Mouse (Mus musculus): ENCODE measurements around the gene Aldh9a1. TPM values are rescaled to one million over a fixed set of nuclear protein-coding genes. Genes with fewer than 3 reads are reported as not detected.

Gene Aldh9a1
- total RNA-seq (2021) = 1 to 10 TPM; 3.8 to 4.8 TPM
- long read RNA-seq, experiment 1, transcript Aldh9a1-201 (11 exons, 2,835 nt) = major isoform, 6 of 7 reads
- long read RNA-seq, experiment 1, partial matches to known transcripts = 0 of 7 reads
- long read RNA-seq, experiment 1, other reads (novel, unspliced or antisense) = 1 of 7 reads
- long read RNA-seq, experiment 2, partial matches to known transcripts = 0 of 4 reads
- long read RNA-seq, experiment 2, other reads (novel, unspliced or antisense) = 2 of 4 reads

DNA sequence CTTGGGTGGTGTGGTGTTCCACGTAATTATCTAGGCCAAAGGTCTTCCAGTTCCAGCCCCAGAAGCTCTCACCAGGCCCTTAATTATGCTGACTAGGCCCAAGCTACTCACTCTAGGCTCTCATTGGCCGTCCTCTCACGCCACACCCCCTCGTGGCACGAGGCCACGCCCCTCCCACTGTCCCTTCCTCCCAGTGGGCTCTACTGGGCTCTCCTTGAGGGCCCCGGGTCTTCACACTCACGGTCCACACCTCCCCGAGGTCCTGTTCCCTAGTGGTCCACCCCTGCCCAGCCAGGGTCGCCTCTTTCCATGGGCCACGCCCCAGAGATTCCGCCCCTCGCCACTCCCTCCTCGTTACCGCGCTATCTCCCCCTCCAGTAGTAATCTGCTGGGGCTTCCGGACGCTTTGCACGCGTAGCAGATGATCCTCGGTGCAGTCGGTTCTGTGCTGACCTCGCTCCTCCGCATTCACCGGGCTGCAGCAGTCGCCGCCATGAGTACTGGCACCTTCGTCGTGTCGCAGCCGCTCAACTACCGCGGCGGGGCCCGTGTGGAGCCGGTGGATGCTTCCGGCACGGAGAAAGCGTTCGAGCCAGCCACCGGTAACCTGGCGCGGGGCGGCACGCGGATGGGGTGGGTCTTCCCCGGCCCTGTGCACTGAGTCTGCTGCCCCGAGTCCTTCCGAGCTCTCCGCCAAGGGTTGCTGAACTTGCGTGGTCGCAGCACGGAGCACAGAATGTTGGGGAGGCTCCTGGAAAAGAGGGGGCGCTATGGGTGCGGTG, at the start of gene Aldh9a1:
Aldh9a1 (plus strand) TSS at position 177 of the 782 bp plus-strand sequence.
- intact Hi-C loops (cut with DNase I; ENCODE audit: low total_unique reads) = no loop called here
- DNase-seq = peak; percentile 87

DNA sequence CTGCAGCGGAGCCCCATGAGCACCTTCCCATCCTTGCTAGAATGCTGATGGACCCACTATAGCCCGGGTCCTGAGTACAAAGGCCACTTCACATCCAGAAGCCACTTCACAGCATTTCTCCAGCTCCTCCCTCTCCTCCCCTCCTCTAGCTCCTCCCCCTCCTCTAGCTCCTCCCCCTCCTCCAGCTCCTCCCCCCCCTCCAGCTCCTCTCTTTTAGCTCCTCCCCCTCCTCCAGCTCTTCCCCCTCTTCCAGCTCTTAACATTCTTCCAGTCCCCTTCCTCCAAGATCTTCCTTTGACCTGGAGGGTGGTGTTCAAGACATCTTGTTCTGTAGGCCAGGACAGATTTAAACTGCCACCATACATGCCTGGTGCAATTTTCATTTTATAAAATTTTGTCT, 49.7 kb upstream of the Aldh9a1 start:
- intact Hi-C loops (cut with DNase I; ENCODE audit: low total_unique reads) = no loop called here
- no peak for DNase-seq

DNA sequence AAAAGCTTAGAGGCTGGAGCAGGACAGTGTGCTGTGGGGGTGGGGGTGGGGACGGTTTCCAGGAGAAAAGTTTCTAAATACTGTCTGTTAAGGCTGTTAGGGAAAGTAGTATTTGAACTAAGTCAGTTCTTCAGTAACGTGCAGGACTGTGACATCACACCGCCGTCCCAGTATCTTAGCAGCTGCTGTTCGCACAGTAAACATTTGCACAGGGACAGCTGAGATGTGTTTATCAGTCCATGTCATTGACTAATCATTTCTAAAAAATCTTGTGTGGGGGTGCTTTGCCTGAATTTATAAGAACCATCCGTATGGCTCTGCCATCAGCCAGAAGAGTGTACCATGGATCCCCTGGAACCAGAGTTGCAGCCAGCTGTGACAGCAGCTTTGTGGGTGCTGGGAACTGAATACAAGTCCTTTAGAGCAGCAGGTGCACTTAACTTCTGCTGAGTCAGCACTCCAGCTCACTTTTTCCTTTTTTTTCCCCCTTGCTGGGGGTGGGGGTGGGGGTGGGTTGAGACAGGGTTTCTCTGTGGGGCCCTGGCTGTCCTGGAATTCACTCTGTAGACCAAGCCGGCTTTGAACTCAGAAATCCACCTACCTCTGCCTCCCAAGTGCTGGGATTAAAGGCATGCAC, 44.2 kb upstream of the Aldh9a1 start:
- intact Hi-C loops (cut with DNase I; ENCODE audit: low total_unique reads) = no loop called here
- DNase-seq = no peak

DNA sequence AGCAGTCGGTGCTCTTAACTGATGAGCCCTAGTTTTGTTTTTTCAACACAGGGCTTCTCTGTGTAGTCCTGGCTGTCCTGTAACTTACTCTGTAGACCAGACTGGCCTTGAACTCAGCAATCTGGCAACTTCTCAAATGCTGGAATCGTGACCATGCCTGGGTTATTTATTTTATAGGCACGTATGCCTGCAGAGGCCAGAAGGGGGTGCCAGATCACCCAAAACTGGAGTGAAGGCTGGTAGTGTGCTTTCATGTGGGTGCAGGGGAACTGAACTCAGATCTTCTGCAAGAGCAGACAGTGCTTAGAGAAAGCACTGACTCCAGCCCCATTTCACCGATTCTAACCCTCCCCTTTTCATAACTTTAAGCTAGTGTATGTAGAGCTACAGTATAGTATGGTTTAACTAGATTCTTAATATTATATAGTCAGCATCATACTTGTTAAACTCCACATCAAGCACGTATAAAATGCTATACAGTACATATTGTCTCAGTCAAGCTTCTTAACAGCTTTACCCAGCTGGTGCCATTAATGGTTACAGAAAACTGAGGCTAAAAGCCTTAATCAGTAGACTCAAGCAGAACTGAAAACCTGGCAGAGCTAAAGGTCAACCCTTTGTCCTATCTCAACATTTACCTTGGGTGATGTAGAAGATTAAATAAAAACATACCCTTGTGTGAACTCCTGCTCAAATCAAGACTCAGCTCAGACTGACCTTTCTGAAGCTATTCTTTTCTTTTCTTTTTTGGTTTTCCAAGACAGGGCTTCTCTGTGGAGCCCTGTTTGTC, 43.1 kb upstream of the Aldh9a1 start:
- DNase-seq = peak; percentile 35
- intact Hi-C loops (cut with DNase I; ENCODE audit: low total_unique reads) = no loop called here

DNA sequence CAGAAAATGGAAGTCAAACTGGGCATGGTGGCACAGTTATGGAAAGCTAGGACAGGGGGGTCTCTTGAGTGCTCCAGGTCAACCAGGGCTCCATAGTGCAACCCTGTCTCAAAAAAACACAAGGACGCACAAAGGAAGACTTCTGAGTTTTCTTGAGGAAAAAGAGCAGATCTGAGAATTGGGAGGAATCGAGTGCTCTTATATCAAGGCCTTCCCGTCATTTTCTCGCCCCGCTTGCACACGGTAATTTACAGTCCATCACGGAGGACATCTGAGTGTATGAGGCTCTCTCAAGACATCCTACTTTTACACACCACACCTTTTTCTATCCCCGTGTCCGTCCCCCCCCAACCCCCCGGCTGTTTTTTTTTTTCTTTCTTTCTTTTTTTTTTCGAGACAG, 42.1 kb upstream of the Aldh9a1 start:
- DNase-seq = no peak
- intact Hi-C loops (cut with DNase I; ENCODE audit: low total_unique reads) = no loop called here

DNA sequence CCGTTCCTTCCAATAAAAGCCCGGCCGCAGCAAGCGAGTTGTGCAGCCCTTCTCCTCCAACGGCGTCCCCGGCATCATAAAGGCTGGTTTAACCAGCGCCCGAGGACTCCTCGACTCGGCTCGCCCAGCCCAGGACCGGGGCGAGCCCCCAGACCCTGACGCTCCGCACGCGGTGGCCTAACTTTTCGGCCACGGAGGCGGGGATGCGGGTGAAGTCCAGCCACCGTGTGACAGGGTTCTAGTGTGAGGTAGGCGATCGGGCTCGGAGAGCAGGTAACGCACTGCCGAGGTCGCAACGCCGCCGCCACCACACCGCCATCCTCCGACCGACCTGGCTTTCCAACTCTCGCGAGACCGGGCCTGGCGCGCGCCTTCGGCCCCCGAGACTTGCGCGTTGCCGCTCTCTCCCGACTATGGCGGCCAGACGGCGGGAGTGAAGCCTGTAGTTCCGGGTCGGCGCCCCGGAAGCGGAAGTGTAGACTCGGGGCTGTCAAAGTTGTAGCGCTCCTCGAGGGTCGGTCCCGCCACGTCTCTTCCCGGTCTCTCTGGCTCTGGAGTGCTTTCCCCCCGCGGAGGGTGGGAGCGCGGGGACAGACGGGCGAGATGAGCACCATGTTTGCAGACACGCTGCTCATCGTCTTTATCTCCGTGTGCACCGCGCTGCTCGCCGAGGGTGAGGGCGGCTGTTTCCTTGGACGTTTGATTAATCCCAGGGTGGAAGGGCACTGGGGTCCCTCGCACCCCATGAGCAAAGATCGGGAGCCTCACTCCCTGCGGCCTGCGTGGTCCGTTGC, 41.3 kb upstream of the Aldh9a1 start, which contains the start of gene Tmco1:
Tmco1 (plus strand) TSS at position 118 of the 794 bp plus-strand sequence.
- intact Hi-C loops (cut with DNase I; ENCODE audit: low total_unique reads) = no loop called here
- peak; percentile 99 for DNase-seq

DNA sequence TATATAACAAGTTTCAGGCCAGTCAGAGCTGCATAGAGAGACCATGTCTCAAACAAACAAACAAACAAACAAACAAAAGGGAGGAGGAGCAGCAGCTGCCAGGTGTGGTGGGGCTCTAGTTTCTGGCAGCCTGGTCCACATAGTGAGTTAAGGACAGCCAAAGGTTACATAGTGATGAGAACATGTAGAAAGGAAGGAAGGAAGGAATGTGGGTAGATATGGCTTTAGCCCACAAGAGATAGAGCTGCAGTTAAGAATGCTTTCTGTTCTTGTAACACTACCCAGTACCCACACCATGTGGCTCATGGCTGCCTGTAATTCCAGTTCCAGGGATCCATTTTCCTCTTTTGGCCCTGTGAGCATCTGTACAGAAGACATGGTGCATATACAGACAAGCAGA, 37.4 kb upstream of the Aldh9a1 start:
- DNase-seq = no peak
- intact Hi-C loops (cut with DNase I; ENCODE audit: low total_unique reads) = no loop called here

DNA sequence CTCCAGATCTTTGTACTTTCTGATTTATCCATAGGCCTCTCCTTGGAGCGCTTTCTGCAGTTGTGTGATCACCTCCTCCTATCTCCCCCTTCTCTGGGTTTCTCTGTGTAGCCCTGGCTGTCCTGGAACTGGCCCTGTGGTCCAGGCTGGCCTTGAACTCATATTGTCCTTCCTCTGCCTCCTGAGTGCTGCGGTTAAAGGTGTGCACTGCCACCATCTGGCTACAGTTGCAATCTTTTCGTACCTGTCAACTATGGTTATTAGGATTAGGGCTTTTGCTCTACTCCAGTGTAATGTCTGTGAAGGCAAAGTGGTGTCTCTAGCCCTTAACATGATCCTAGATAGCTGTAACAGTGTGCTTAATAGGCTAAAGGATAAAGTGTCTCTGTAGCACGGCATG, 36.6 kb upstream of the Aldh9a1 start:
- intact Hi-C loops (cut with DNase I; ENCODE audit: low total_unique reads) = no loop called here
- DNase-seq = no peak

DNA sequence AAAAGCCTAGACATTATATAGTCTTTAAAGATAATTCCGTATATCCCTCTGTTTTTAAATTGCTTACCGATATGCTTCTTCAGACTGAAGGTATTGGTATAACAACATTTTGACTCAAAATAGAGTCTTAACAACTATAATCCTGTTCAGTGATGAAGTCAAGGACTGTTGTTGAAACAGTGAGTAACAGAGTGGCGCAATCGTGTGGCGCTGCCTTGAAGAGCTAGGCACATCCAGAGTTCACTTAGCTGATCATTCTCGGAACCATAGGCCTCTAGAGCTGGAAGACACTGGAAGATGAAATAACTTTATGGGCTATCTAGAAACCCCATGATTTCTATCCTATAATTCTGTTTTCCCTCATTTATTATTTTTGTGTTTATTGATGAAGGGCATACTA, 28.1 kb upstream of the Aldh9a1 start:
- intact Hi-C loops (cut with DNase I; ENCODE audit: low total_unique reads) = no loop called here
- DNase-seq = no peak

DNA sequence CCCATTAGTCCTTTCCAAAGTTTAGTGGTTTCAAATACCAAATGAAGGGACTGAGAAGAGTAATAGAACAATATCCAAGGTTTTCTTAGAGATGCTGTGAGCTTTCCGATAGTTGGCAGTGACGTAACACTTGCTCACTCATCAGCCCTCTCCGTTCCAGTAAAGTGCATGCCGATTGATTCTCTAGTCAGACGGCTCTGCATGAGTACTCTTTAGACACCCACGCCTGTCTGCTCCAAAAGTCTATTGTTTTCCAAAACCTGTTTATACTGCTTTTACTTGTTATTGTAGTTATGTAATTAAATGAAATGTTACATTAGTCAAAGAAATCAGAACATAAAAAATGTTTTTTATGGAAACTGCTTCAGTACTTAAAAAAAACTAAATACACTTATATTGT, 21.0 kb upstream of the Aldh9a1 start:
- no peak for DNase-seq
- intact Hi-C loops (cut with DNase I; ENCODE audit: low total_unique reads) = no loop called here

DNA sequence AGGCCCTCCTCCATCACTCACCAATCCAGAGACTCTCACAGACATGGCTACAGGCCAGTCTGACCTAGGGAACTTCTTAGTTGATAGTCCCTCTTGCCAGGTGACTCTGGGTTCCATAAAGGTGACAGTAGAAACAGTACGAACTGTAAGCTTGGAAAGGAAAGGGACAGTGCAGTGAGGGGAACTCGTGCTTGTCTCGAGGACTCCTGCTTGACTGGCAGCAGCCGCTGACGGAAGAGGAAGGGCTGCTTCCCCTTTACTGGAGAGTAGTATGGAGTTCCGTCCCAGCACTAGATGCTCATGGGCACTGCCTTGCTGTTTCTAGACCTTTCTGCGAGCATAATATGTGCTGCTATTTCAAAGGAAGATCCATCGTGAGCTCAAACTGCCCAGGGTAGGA, 18.7 kb upstream of the Aldh9a1 start:
- intact Hi-C loops (cut with DNase I; ENCODE audit: low total_unique reads) = no loop called here

DNA sequence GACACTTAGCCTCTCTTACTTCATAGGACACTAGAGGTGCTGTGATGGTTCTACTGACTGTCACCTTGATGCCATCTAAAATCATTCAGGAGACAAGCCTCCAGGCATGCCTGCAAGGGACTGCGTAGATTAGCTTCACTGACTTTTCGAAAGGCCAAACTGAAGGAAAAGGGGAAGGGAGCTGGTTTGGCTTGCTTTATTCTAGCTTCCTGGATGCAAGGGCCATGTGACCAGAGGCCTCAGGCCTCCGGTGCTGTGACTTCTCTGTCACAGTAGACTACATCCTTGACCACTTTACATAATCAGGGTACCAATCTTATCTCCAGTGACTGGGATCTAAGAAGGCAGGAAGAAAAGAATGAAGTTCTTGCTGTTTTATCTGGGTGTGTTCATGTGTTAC, 13.4 kb upstream of the Aldh9a1 start:
- no peak for DNase-seq
- intact Hi-C loops (cut with DNase I; ENCODE audit: low total_unique reads) = loop anchor here (2.0 kb wide), 1 partner anchor 116 kb away; no protein-coding TSS in a partner anchor

More for the DNA sequence above, 18.7 kb upstream of the Aldh9a1 start:
- DNase-seq = no peak

DNA sequence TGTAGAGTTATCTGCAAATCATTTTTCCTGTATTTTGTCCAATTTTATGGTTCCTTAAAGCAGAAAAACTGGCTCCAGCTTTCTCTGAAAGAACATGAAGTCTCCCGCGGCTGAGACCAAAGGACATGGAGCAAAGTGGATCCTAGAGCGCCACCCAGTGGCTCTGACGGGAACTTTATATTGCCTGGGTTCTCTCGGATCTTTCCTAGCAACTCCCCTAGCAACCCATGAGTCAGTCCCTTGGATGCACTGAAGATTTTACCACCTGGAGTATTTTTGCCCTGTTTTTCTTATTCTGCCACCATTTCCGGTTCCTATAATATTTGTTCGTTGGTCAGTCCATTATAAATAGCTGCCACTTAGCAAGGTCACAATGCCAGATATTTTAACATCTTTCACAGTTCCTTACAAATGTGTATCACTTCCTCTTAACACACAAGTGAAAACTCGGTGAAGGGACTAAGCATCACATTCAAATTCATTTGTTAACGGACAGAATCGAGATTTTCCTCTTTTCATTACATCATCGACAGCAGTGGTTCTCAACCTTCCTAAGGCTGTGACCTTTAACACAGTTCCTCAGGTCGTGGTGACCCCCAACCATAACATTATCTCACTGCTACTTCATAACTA, 12.2 kb upstream of the Aldh9a1 start:
- intact Hi-C loops (cut with DNase I; ENCODE audit: low total_unique reads) = loop anchor here (2.0 kb wide), 1 partner anchor 117 kb away; no protein-coding TSS in a partner anchor
- peak; percentile 77 for DNase-seq

DNA sequence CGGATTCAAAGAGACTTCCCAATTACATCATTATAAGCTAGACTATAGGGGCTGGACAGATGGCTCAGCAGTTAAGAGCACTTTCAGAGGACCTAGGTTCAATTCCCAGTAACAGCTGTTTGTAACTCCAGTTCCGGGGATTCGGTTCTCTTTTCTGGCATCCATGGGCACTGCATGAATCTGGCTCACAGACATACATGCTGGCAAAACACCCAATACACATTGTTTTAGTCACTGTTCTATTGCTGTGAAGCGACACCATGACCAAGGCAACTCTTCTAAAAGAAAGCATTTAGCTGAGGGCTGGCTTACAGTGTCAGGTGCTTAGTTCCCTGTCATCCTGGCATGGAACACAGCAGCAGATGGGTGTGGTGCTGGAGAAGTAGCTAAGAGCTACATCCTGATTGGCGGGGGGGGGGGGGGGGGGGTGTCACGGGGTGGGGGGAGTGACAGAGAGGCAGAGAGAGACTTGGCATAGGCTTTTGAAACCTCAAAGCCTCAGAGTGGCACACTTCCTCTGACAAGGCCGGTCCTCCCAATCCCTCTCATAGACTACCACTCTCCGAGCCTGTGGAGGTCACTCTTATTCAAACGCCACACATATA, 10.5 kb upstream of the Aldh9a1 start:
- DNase-seq = no peak
- intact Hi-C loops (cut with DNase I; ENCODE audit: low total_unique reads) = no loop called here

DNA sequence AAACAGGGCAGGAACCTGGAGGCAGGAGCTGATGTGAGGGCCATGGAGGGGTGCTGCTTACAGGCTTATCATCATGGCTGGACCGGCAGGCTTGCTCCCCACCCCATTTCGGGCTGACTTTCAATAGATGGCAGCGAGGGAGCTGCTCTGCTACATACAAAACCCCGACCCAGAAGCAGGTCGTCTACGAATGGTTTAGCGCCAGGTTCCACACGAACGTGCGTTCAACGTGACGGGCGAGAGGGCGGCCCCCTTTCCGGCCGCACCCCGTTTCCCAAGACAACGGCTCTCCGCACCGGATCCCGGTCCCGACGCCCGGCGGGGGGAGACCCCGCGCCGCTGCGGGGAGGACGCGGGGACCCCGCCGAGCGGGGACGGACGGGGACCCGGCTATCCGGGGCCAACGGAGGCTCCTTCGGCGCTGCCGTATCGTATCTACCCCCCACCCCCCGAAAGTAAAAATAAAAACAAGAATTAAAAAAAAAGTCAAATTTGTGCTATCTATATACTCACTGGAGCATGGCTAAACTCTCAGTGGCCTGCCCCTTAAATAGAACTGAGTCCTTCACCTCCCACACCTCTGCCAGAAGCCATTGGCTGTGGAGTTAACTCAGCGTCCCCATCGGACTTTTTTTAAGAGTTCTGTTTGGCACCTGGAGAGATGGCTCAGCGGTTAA, 9.5 kb upstream of the Aldh9a1 start:
- intact Hi-C loops (cut with DNase I; ENCODE audit: low total_unique reads) = no loop called here
- no peak for DNase-seq

DNA sequence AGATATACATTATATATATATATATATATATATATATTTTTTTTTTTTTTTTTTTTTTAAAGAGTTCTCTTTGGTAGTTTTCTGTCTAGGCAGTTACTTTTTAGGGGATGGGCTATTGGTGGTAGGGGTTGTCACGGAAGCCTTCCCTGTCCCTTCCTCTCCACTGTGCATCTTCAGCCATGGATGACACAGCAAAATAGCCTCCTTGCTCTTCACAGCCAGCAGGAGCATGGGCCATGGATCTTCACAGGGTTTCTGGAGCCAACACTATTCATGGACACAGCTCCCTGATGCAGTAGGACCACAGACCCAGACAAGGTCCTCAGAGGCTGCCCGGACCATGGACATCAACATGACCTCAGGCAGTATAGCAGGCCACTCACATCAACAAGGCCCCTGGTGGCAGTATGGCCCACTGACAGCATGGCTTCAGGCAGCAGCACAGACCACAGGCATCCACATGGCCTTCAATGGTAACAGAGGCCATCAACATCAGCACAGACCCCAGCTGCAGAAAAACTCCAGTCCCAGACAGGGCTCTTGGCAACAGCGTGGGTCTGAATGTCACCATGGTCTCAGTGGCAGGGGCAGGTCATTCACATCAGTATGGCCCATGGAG, 8.8 kb upstream of the Aldh9a1 start:
- intact Hi-C loops (cut with DNase I; ENCODE audit: low total_unique reads) = no loop called here
- DNase-seq = no peak

DNA sequence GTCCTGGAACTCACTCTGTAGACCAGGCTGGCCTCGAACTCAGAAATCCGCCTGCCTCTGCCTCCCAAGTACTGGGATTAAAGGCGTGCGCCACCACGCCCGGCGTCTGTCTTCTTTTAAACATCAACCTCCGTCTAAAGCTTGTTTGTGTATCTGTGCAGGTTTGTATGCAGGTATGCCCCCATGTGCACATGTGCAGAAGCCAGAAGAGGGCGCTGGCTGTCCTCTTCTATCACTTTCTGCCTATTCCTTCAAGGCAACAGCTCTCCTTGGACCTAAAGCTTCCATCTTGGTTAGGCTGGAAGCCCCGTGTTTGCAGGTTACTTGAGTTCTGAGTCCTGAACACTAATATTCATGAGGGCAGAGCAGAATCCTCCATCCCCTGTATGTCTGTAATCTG, 7.0 kb upstream of the Aldh9a1 start:
- DNase-seq = no peak
- intact Hi-C loops (cut with DNase I; ENCODE audit: low total_unique reads) = no loop called here

All from gastrocnemius, postnatal 14 days (tissue).